9 mouse cellular contexts compared by ENCODE assay signal in the genomic region with DNA sequence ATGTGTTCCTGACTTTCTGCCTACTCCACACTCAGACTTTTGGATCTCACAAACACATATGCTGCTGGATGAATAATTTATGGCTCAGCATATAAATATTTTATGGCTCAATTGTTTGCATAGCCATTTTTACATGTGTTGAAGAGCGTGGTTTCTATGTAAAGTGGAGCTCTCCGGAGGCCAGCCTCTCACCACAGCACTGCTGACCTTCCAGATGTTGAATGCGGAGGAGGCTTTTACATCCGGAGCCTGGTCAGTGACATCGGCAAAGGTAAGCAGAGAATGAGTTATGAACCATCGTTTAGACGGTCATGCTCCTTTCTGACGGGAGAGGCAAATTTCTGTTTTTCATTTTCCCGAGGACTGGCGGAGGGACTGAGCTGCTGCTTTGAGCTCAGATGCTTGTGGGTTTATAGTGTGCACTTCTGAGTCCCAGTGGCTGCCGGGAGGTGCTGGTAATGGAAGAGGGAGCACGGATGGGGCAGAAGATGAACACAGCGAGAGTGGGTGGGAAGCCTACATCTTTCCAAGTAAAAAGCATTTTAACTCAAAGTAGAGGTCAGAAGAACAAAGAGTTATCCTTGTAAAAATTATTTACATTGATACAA. TPM values are rescaled to one million over a fixed set of nuclear protein-coding genes. Genes with fewer than 3 reads are reported as not detected.
A peak's percentile ranks its signal among the peaks of the same experiment; 100 is the strongest.
DNase-seq lines count a peak whose midpoint lies in the region; ATAC-seq and TF ChIP-seq lines count a peak whose summit lies in the region.
"Had no signal": no experiment of that assay in that cellular context is flagged by ENCODE, and none has a peak within 500 bp of the region (broad histone marks: within the 10 kb centered on the region; RNA-seq: fewer than 3 reads in every experiment).

No protein-coding gene starts in this region.

- no peak for ATAC-seq in hindbrain, embryonic 15.5 days (ENCODE audit: low FRiP score, low read depth)
- ATAC-seq in hindbrain, postnatal 0 days, result no peak
- no peak for ATAC-seq in embryonic facial prominence, embryonic 15.5 days (ENCODE audit: insufficient number of reproducible peaks, low FRiP score, low TSS enrichment, low read depth)
- ATAC-seq in midbrain, postnatal 0 days (ENCODE audit: low FRiP score), result no peak

- H3K4me2 ChIP-seq in hindbrain, embryonic 15.5 days, result peak overlapping the region; percentile 16; the same call in 1 of the 2 replicates
- H3K4me2 ChIP-seq in hindbrain, postnatal 0 days (ENCODE audit: low read depth, low read length), result no peak overlapping the region
- peak overlapping the region; percentile 20; the same call in 1 of the 2 replicates for H3K4me2 ChIP-seq in embryonic facial prominence, embryonic 15.5 days (replicated peaks)
- H3K4me2 ChIP-seq in midbrain, postnatal 0 days (ENCODE audit: low read depth, low read length, poor library complexity, severe bottlenecking), result peak overlapping the region; percentile 30
- H3K4me2 ChIP-seq: liver, embryonic 11.5 days had no signal

- peaks cover 12% of the 10 kb centered on the region for H3K4me1 ChIP-seq in hindbrain, embryonic 15.5 days (replicated peaks)
- H3K4me1 ChIP-seq in hindbrain, postnatal 0 days (ENCODE audit: insufficient read depth, low read length), result no peaks in the 10 kb centered on the region
- H3K4me1 ChIP-seq in cortical plate, adult 2 months (ENCODE audit: control insufficient read depth, insufficient read depth, low read length), result 0 out of 2 replicates have a peak, but pooled peaks cover 1% of the 10 kb centered on the region
- peaks cover 24% of the 10 kb centered on the region for H3K4me1 ChIP-seq in embryonic facial prominence, embryonic 15.5 days
- peaks cover 2% of the 10 kb centered on the region; the same call in 1 of the 2 replicates for H3K4me1 ChIP-seq in midbrain, postnatal 0 days (ENCODE audit: insufficient read depth, low read length)

- no peak overlapping the region for H3K4me3 ChIP-seq in hindbrain, embryonic 15.5 days
- no peak overlapping the region for H3K4me3 ChIP-seq in hindbrain, postnatal 0 days (ENCODE audit: low read length)
- 0 out of 2 replicates have a peak overlapping the region, but pooled peaks have one; percentile 7 for H3K4me3 ChIP-seq in cortical plate, adult 2 months (ENCODE audit: insufficient read depth, low read length)
- peak overlapping the region; percentile 21; the same call in 1 of the 2 replicates for H3K4me3 ChIP-seq in embryonic facial prominence, embryonic 15.5 days (replicated peaks)
- peak overlapping the region; percentile 13 for H3K4me3 ChIP-seq in midbrain, postnatal 0 days (ENCODE audit: low read depth, low read length)

- no peak overlapping the region; the same call in 1 of the 2 replicates for H3K27ac ChIP-seq in hindbrain, embryonic 15.5 days (replicated peaks)
- H3K27ac ChIP-seq in hindbrain, postnatal 0 days, result no peak overlapping the region
- H3K27ac ChIP-seq in cortical plate, adult 2 months (ENCODE audit: insufficient read depth, low read length), result 0 out of 2 replicates have a peak overlapping the region, but pooled peaks have one; percentile 16
- peak overlapping the region; percentile 79 for H3K27ac ChIP-seq in embryonic facial prominence, embryonic 15.5 days (replicated peaks)
- 0 out of 2 replicates have a peak overlapping the region, but pooled peaks have one; percentile 32 for H3K27ac ChIP-seq in midbrain, postnatal 0 days (ENCODE audit: low read depth, low read length)

- no peak overlapping the region for H3K9ac ChIP-seq in hindbrain, embryonic 15.5 days
- no peak overlapping the region for H3K9ac ChIP-seq in hindbrain, postnatal 0 days (replicated peaks; ENCODE audit: low read length)
- H3K9ac ChIP-seq in embryonic facial prominence, embryonic 15.5 days, result no peak overlapping the region
- H3K9ac ChIP-seq in midbrain, postnatal 0 days (replicated peaks; ENCODE audit: low read length, poor library complexity, severe bottlenecking), result 0 out of 2 replicates have a peak overlapping the region, but pooled peaks have one; percentile 29

- TF ChIP-seq CTCF in hindbrain, postnatal 0 days (IDR thresholded peaks at IDR 0.05; ENCODE audit: low read depth), result no peak
- no peak for TF ChIP-seq CTCF in cortical plate, adult 2 months (IDR thresholded peaks at IDR 0.05; ENCODE audit: extremely low read depth, insufficient read depth, low read length)
- TF ChIP-seq CTCF in midbrain, postnatal 0 days (IDR thresholded peaks at IDR 0.05), result no peak

- WGBS in hindbrain, embryonic 15.5 days, result 65% methylated on average over 13 of the region's 13 CpGs
- 72% methylated on average over 13 of the region's 13 CpGs for WGBS in hindbrain, postnatal 0 days
- WGBS in embryonic facial prominence, embryonic 15.5 days, result 42% methylated on average over 13 of the region's 13 CpGs
- 64% methylated on average over 13 of the region's 13 CpGs for WGBS in midbrain, postnatal 0 days

- DNase-seq in hindbrain, postnatal 0 days (ENCODE audit: low spot score), result no peak
- no peak for DNase-seq in midbrain, postnatal 0 days (ENCODE audit: low spot score)
- no peak for DNase-seq in adrenal gland, adult (ENCODE audit: inconsistent age in 2 of 2, low spot score in 1 of 2)
- no peak for DNase-seq in cerebellum, adult 9-10 months
- DNase-seq: cerebellum, adult 8-10 months had no signal

- TF ChIP-seq POLR2A in cortical plate, adult 2 months (IDR thresholded peaks at IDR 0.05; ENCODE audit: extremely low read depth, insufficient read depth, low read length), result no peak

- no peaks in the 10 kb centered on the region for H3K36me3 ChIP-seq in hindbrain, embryonic 15.5 days
- H3K36me3 ChIP-seq in hindbrain, postnatal 0 days (ENCODE audit: insufficient read depth, low read length), result no peaks in the 10 kb centered on the region
- H3K36me3 ChIP-seq in embryonic facial prominence, embryonic 15.5 days, result peaks cover 16% of the 10 kb centered on the region; the same call in 1 of the 2 replicates
- no peaks in the 10 kb centered on the region; the same call in 1 of the 2 replicates for H3K36me3 ChIP-seq in midbrain, postnatal 0 days (ENCODE audit: insufficient read depth, low read length)

- H3K9me3 ChIP-seq in hindbrain, embryonic 15.5 days, result no peaks in the 10 kb centered on the region
- no peaks in the 10 kb centered on the region for H3K9me3 ChIP-seq in hindbrain, postnatal 0 days (ENCODE audit: low read length)
- no peaks in the 10 kb centered on the region for H3K9me3 ChIP-seq in embryonic facial prominence, embryonic 15.5 days (replicated peaks)
- no peaks in the 10 kb centered on the region for H3K9me3 ChIP-seq in midbrain, postnatal 0 days (ENCODE audit: low read length)

- H3K27me3 ChIP-seq in hindbrain, embryonic 15.5 days, result no peaks in the 10 kb centered on the region
- no peaks in the 10 kb centered on the region for H3K27me3 ChIP-seq in hindbrain, postnatal 0 days (ENCODE audit: insufficient read depth, low read length)
- no peaks in the 10 kb centered on the region for H3K27me3 ChIP-seq in embryonic facial prominence, embryonic 15.5 days
- no peaks in the 10 kb centered on the region for H3K27me3 ChIP-seq in midbrain, postnatal 0 days (ENCODE audit: insufficient read depth, low read length)

RNA-seq across cellular contexts. Expression of gene Trub1, which starts 34.4 kb away (rescaled TPM):
- polyA plus RNA-seq in hindbrain, embryonic 15.5 days (2015; fragmentation: Nextera tagmentation; extraction: Ambion mirVana), result 12.2 and 12.7 TPM in 2 replicates
- total RNA-seq in hindbrain, postnatal 0 days (2014; rRNA removed), result 12.7 TPM in 2 replicates
- 13.8 and 14.0 TPM in 2 replicates for polyA plus RNA-seq in hindbrain, postnatal 0 days (2015; fragmentation: Nextera tagmentation; extraction: Ambion mirVana)
- polyA plus RNA-seq in cortical plate, adult 2 months (2012; rRNA removed), result 25.9 and 27.3 TPM in 2 replicates
- 21.7 and 24.1 TPM in 2 replicates for polyA plus RNA-seq in embryonic facial prominence, embryonic 15.5 days (2015; fragmentation: Nextera tagmentation; extraction: Ambion mirVana)
- 18.5 and 23.6 TPM in 2 replicates for total RNA-seq in midbrain, postnatal 0 days (2014; rRNA removed)
- polyA plus RNA-seq in midbrain, postnatal 0 days (2015; fragmentation: Nextera tagmentation; extraction: Ambion mirVana), result 18.2 and 18.3 TPM in 2 replicates

Comparison
In these comparisons a context has a peak if more than half of its experiments do, and no peak if none do; other contexts are left out.
1. H3K27ac ChIP-seq: peak in cortical plate, adult 2 months (single experiment), embryonic facial prominence, embryonic 15.5 days (single experiment) and midbrain, postnatal 0 days (single experiment); none in hindbrain, embryonic 15.5 days (single experiment) and hindbrain, postnatal 0 days (single experiment).
2. H3K4me3 ChIP-seq: peak in cortical plate, adult 2 months (single experiment), embryonic facial prominence, embryonic 15.5 days (single experiment) and midbrain, postnatal 0 days (single experiment); none in hindbrain, embryonic 15.5 days (single experiment) and hindbrain, postnatal 0 days (single experiment).